Mouse (Mus musculus) megakaryocyte, embryonic 14.5 days (primary cell): ENCODE data around the gene Nfkbie.

ENCODE experiments used
- FLI1 ChIP-seq: IDR thresholded peaks from 2 replicates; pipeline ENCODE4 v1.6.1; 2012; ENCODE audit warnings: low read length, inconsistent platforms, mixed read lengths
- GATA1 ChIP-seq: IDR thresholded peaks from 3 replicates; pipeline ENCODE4 v1.6.1; 2012; ENCODE audit warnings: mixed read lengths, low read length, inconsistent platforms, borderline replicate concordance

- no peak for TF ChIP-seq GATA1
- TF ChIP-seq FLI1 = no peak
These were observed 44.1 kb downstream of the Nfkbie start, which contains the start of gene Slc29a1 for GRCm38 (mm10) chr17:45599446-45600242.
